Mouse (Mus musculus) MEL (cell line): ENCODE results near the gene Chd2. TPM values are rescaled to one million over a fixed set of nuclear protein-coding genes. Genes with fewer than 3 reads are reported as not detected.

ENCODE experiments used
- DNase-seq: peaks from one replicate; pipeline ENCODE4 v3.0.0; 2011; ENCODE audit warnings: low read depth, low spot score
- H3K27ac ChIP-seq: 2 replicates; pipeline ENCODE4 v1.5.1; 2012; ENCODE audit warnings: low read depth, mild to moderate bottlenecking, control low read depth, low read length, moderate library complexity; ENCODE audit not compliant: control insufficient read depth
- H3K27me3 ChIP-seq, 2 experiments: fragments of 150-350 bp in 1 of 2; sonication (generic) in 1 of 2; 2 replicates each; pipeline ENCODE4 v1.6.1; 2012; ENCODE audit warnings: low read length in 2 of 2, mild to moderate bottlenecking in 2 of 2, improper control_type of control experiment in 1 of 2, moderate library complexity in 1 of 2; ENCODE audit not compliant: insufficient read depth in 2 of 2, control insufficient read depth in 1 of 2
- H3K36me3 ChIP-seq, 2 experiments: 2 replicates each; pipeline ENCODE4 v1.6.1; 2012 to 2014; ENCODE audit warnings: low read length in 2 of 2, improper control_type of control experiment in 1 of 2, inconsistent platforms in 1 of 2, mild to moderate bottlenecking in 1 of 2; ENCODE audit not compliant: insufficient read depth in 2 of 2, control insufficient read depth in 1 of 2
- H3K4me1 ChIP-seq, 2 experiments: fragments of 150-350 bp in 1 of 2; sonication (generic) in 1 of 2; 2 replicates each; pipeline ENCODE4 v1.6.1; 2012; ENCODE audit warnings: low read length in 2 of 2, improper control_type of control experiment in 1 of 2, mild to moderate bottlenecking in 1 of 2; ENCODE audit not compliant: insufficient read depth in 2 of 2, control insufficient read depth in 1 of 2
- H3K4me3 ChIP-seq, 2 experiments: fragments of 150-350 bp in 1 of 2; sonication (generic) in 1 of 2; 2 replicates each; pipeline ENCODE4 v1.5.1; 2012; ENCODE audit warnings: low read depth in 2 of 2, low read length in 2 of 2, mild to moderate bottlenecking in 2 of 2, moderate library complexity in 2 of 2, control low read depth in 1 of 2, improper control_type of control experiment in 1 of 2; ENCODE audit not compliant: control insufficient read depth in 1 of 2, insufficient read depth in 1 of 2
- H3K79me2 ChIP-seq: 2 replicates; pipeline ENCODE4 v1.6.1; 2012; ENCODE audit warnings: mild to moderate bottlenecking, low read length, moderate library complexity; ENCODE audit not compliant: control insufficient read depth, poor library complexity, insufficient read depth
- H3K9ac ChIP-seq: 2 replicates; pipeline ENCODE4 v1.6.1; 2012; ENCODE audit warnings: low read depth, mild to moderate bottlenecking, control low read depth, low read length, moderate library complexity; ENCODE audit not compliant: control insufficient read depth, poor library complexity, severe bottlenecking
- H3K9me3 ChIP-seq: fragments of 150-350 bp; sonication (generic); replicated peaks from 2 replicates; pipeline ENCODE4 v1.6.1; 2012; ENCODE audit warnings: mild to moderate bottlenecking, low read length, improper control_type of control experiment, moderate library complexity; ENCODE audit not compliant: insufficient read depth
- E2F4 ChIP-seq: IDR thresholded peaks from 2 replicates; pipeline ENCODE4 v1.6.1; 2011; ENCODE audit warnings: low read depth, low read length, improper control_type of control experiment, borderline replicate concordance
- GABPA ChIP-seq: IDR thresholded peaks from 2 replicates; pipeline ENCODE4 v1.6.1; 2012; ENCODE audit warnings: low read depth, mild to moderate bottlenecking, inconsistent platforms, low read length, improper control_type of control experiment, moderate library complexity
- GATA1 ChIP-seq: IDR thresholded peaks from 2 replicates; pipeline ENCODE4 v1.6.1; 2011; ENCODE audit warnings: low read depth, low read length, improper control_type of control experiment
- JUND ChIP-seq: IDR thresholded peaks from 2 replicates; pipeline ENCODE4 v1.6.1; 2011; ENCODE audit warnings: low read depth, mild to moderate bottlenecking, improper control_type of control experiment, low read length
- MAX ChIP-seq: IDR thresholded peaks from 2 replicates; pipeline ENCODE4 v1.6.1; 2011; ENCODE audit warnings: low read length, improper control_type of control experiment
- MAZ ChIP-seq: IDR thresholded peaks from 2 replicates; pipeline ENCODE4 v1.6.1; 2012; ENCODE audit warnings: low read depth, mild to moderate bottlenecking, inconsistent platforms, low read length, improper control_type of control experiment
- MXI1 ChIP-seq: IDR thresholded peaks from 2 replicates; pipeline ENCODE4 v1.6.1; 2011; ENCODE audit warnings: mild to moderate bottlenecking, low read depth, low read length, improper control_type of control experiment
- NELFE ChIP-seq: IDR thresholded peaks from 2 replicates; pipeline ENCODE4 v1.6.1; 2011; ENCODE audit warnings: low read depth, low read length, improper control_type of control experiment
- POLR2A ChIP-seq, 2 experiments: IDR thresholded peaks; 2 replicates each; pipeline ENCODE4 v1.6.1; 2011 to 2012; ENCODE audit warnings: low read length in 2 of 2, mild to moderate bottlenecking in 2 of 2, control low read depth in 1 of 2, improper control_type of control experiment in 1 of 2, low read depth in 1 of 2, moderate library complexity in 1 of 2; ENCODE audit not compliant: control insufficient read depth in 1 of 2, insufficient read depth in 1 of 2, poor library complexity in 1 of 2
- POLR2AphosphoS2 ChIP-seq: IDR thresholded peaks from 2 replicates; pipeline ENCODE4 v1.6.1; 2011; ENCODE audit warnings: low read length, improper control_type of control experiment
- POLR2AphosphoS5 ChIP-seq: IDR thresholded peaks from 2 replicates; pipeline ENCODE4 v1.6.1; 2012; ENCODE audit warnings: low read depth, borderline replicate concordance, mild to moderate bottlenecking, inconsistent platforms, low read length, moderate library complexity, mixed read lengths
- RAD21 ChIP-seq: IDR thresholded peaks from 2 replicates; pipeline ENCODE4 v1.6.1; 2011; ENCODE audit warnings: mild to moderate bottlenecking, low read depth, low read length, improper control_type of control experiment
- SIN3A ChIP-seq: IDR thresholded peaks from 2 replicates; pipeline ENCODE4 v1.6.1; 2012; ENCODE audit warnings: low read length, improper control_type of control experiment, inconsistent platforms
- SMC3 ChIP-seq: IDR thresholded peaks from 2 replicates; pipeline ENCODE4 v1.6.1; 2011; ENCODE audit warnings: low read depth, low read length, improper control_type of control experiment
- USF1 ChIP-seq: IDR thresholded peaks from 2 replicates; pipeline ENCODE4 v1.6.1; 2014; ENCODE audit warnings: low read depth, mild to moderate bottlenecking, inconsistent platforms, low read length, improper control_type of control experiment, moderate library complexity
- USF2 ChIP-seq, 2 experiments: IDR thresholded peaks; 2 replicates each; pipeline ENCODE4 v1.6.1; 2011 to 2012; ENCODE audit warnings: improper control_type of control experiment in 2 of 2, low read length in 2 of 2, borderline replicate concordance in 1 of 2, inconsistent platforms in 1 of 2, low read depth in 1 of 2, mild to moderate bottlenecking in 1 of 2; ENCODE audit not compliant: insufficient read depth in 1 of 2
- polyA plus RNA-seq, 2 experiments: library from polyadenylated mRNA; stranded (reverse) in 1 of 2; unstranded in 1 of 2; fragments of >175 nt in 1 of 2; fragments of >200 nt in 1 of 2; gene quantifications; 2 replicates each; pipeline versions ENCODE4 v1.2.1 to v1.2.4; 2012; ENCODE audit warnings: low replicate concordance in 2 of 2, low read depth in 1 of 2; ENCODE audit not compliant: insufficient read length in 2 of 2, insufficient read depth in 1 of 2, missing spikeins in 1 of 2
- total RNA-seq: library from RNA; depleted of rRNA; stranded (reverse); fragments of 300-350 nt; gene quantifications from 2 replicates; pipeline ENCODE4 v1.2.3, GENCODE M21; 2012

Gene Chd2
- total and polyA plus RNA-seq, 3 experiments = 9.9 to 275 (median 21.4) TPM

- no peaks in the 10 kb centered on the region for H3K9me3 ChIP-seq
- H3K36me3 ChIP-seq = no peaks in the 10 kb centered on the region
- no peak overlapping the region for H3K9ac ChIP-seq
- H3K79me2 ChIP-seq = no peaks in the 10 kb centered on the region
- no peak overlapping the region for H3K4me3 ChIP-seq
- TF ChIP-seq NELFE (no peak), E2F4 (no peak), JUND (no peak), GABPA (no peak), POLR2A (IDR thresholded peaks at IDR 0.05; ENCODE audit: control insufficient read depth in 1 of 2, insufficient read depth in 1 of 2, low read depth in 1 of 2, low read length in 2 of 2, poor library complexity in 1 of 2) (no peak), POLR2AphosphoS5 (no peak)
- TF ChIP-seq, all 39 proteins: peak for 0
- H3K27ac ChIP-seq = no peak overlapping the region
- no peaks in the 10 kb centered on the region for H3K27me3 ChIP-seq
- no peaks in the 10 kb centered on the region for H3K4me1 ChIP-seq
- no peak for DNase-seq
Measured at GRCm38 (mm10) chr7:73414192-73414591, 127.4 kb downstream of the Chd2 start.

GRCm38 (mm10) chr7:73412419-73412818, 129.2 kb downstream of the Chd2 start:
- no peak for TF ChIP-seq E2F4
- no peak for TF ChIP-seq GATA1
- no peak for TF ChIP-seq GABPA
- no peak for TF ChIP-seq MXI1
- TF ChIP-seq, all 39 proteins: peak for 0
- Histone ChIP-seq H3K36me3 (no peaks in the 10 kb centered on the region), H3K27ac (no peak overlapping the region), H3K9ac (no peak overlapping the region), H3K79me2 (no peaks in the 10 kb centered on the region), H3K9me3 (no peaks in the 10 kb centered on the region), H3K27me3 (no peaks in the 10 kb centered on the region), H3K4me1 (no peaks in the 10 kb centered on the region), H3K4me3 (no peak overlapping the region)
- DNase-seq = no peak

GRCm38 (mm10) chr7:73411986-73412385, 129.6 kb downstream of the Chd2 start:
- TF ChIP-seq MXI1 (no peak), POLR2AphosphoS2 (no peak), RAD21 (no peak), POLR2AphosphoS5 (no peak), MAX (no peak), USF2 (IDR thresholded peaks at IDR 0.05; ENCODE audit: borderline replicate concordance in 1 of 2, insufficient read depth in 1 of 2, low read depth in 1 of 2, low read length in 2 of 2) (no peak), USF1 (no peak), SIN3A (no peak), SMC3 (no peak), MAZ (no peak)
- Histone ChIP-seq H3K4me3 (no peak overlapping the region), H3K9me3 (no peaks in the 10 kb centered on the region), H3K27me3 (no peaks in the 10 kb centered on the region), H3K9ac (no peak overlapping the region), H3K79me2 (no peaks in the 10 kb centered on the region), H3K36me3 (no peaks in the 10 kb centered on the region), H3K4me1 (no peaks in the 10 kb centered on the region), H3K27ac (no peak overlapping the region)
- DNase-seq = no peak
